Mouse (Mus musculus): ENCODE measurements around the gene Pon3. TPM values are rescaled to one million over a fixed set of nuclear protein-coding genes. Genes with fewer than 3 reads are reported as not detected.
A peak's percentile ranks its signal among the peaks of the same experiment; 100 is the strongest.

The Pon3 gene
- polyA plus RNA-seq (2015; fragmentation: Nextera tagmentation; extraction: Ambion mirVana), result 17.9 and 19.3 TPM in 2 replicates

GRCm38 (mm10) chr6:5255722-5256451 lies at the start of gene Pon3:
Gene Pon3, minus strand, starts transcription at chr6:5256286.
- Histone ChIP-seq H3K9me3 (no peaks in the 10 kb centered on the region), H3K27ac (no peak within 1 kb of the TSS), H3K4me2 (peak within 1 kb of the TSS; percentile 71), H3K36me3 (no peaks in the 10 kb centered on the region), H3K9ac (peak within 1 kb of the TSS; percentile 31; the same call in 1 of the 2 replicates), H3K4me3 (replicated peaks) (peak within 1 kb of the TSS; percentile 42), H3K4me1 (peaks cover 5% of the 10 kb centered on the region; the same call in 1 of the 2 replicates), H3K27me3 (replicated peaks) (no peaks in the 10 kb centered on the region)
- peak; percentile 96 for ATAC-seq (ENCODE audit: insufficient read depth, low FRiP score, low read depth)
- 5% methylated on average over 16 of the region's 16 CpGs for WGBS

GRCm38 (mm10) chr6:5304956-5305355 lies 48.9 kb upstream of the Pon3 start:
- Histone ChIP-seq H3K27me3 (replicated peaks) (no peaks in the 10 kb centered on the region), H3K9ac (no peak overlapping the region), H3K4me2 (no peak overlapping the region), H3K9me3 (no peaks in the 10 kb centered on the region), H3K27ac (no peak overlapping the region), H3K4me1 (no peaks in the 10 kb centered on the region), H3K4me3 (replicated peaks) (no peak overlapping the region), H3K36me3 (no peaks in the 10 kb centered on the region)
- WGBS, result 84% methylated on average over 8 of the region's 8 CpGs
- no peak for ATAC-seq (ENCODE audit: insufficient read depth, low FRiP score, low read depth)

- Histone ChIP-seq H3K27ac (peak overlapping the region; percentile 14; the same call in 1 of the 2 replicates), H3K9me3 (no peaks in the 10 kb centered on the region), H3K4me1 (no peaks in the 10 kb centered on the region), H3K9ac (no peak overlapping the region), H3K4me3 (replicated peaks) (no peak overlapping the region), H3K4me2 (no peak overlapping the region), H3K36me3 (no peaks in the 10 kb centered on the region), H3K27me3 (replicated peaks) (no peaks in the 10 kb centered on the region)
- WGBS, result 78% methylated on average over 8 of the region's 8 CpGs
- ATAC-seq (ENCODE audit: insufficient read depth, low FRiP score, low read depth), result no peak
These were observed 44.5 kb upstream of the Pon3 start for GRCm38 (mm10) chr6:5300629-5301028.

- no peak overlapping the region for H3K4me3 ChIP-seq (replicated peaks)
- no peaks in the 10 kb centered on the region for H3K27me3 ChIP-seq (replicated peaks)
- no peak overlapping the region for H3K4me2 ChIP-seq
- H3K36me3 ChIP-seq, result no peaks in the 10 kb centered on the region
- no peak overlapping the region for H3K9ac ChIP-seq
- ATAC-seq (ENCODE audit: insufficient read depth, low FRiP score, low read depth), result no peak
- no peaks in the 10 kb centered on the region for H3K4me1 ChIP-seq
- 69% methylated on average over 5 of the region's 5 CpGs for WGBS
- H3K27ac ChIP-seq, result no peak overlapping the region
- no peaks in the 10 kb centered on the region for H3K9me3 ChIP-seq
These were observed 43.5 kb upstream of the Pon3 start for GRCm38 (mm10) chr6:5299561-5299960.

- Histone ChIP-seq H3K9ac (peak within 1 kb of the TSS; percentile 66), H3K36me3 (no peaks in the 10 kb centered on the region), H3K27me3 (replicated peaks) (no peaks in the 10 kb centered on the region), H3K4me1 (no peaks in the 10 kb centered on the region), H3K4me3 (replicated peaks) (peak within 1 kb of the TSS; percentile 66), H3K27ac (peak within 1 kb of the TSS; percentile 93), H3K9me3 (no peaks in the 10 kb centered on the region), H3K4me2 (peak within 1 kb of the TSS; percentile 65)
- WGBS, result under 1% methylated on average over 47 of the region's 47 CpGs
- ATAC-seq (ENCODE audit: insufficient read depth, low FRiP score, low read depth), result peak; percentile 96
These were observed 42.0 kb upstream of the Pon3 start, which contains the start of gene Pon2 for GRCm38 (mm10) chr6:5298092-5298554. Gene Pon2, minus strand, starts transcription at chr6:5298455.

DNA sequence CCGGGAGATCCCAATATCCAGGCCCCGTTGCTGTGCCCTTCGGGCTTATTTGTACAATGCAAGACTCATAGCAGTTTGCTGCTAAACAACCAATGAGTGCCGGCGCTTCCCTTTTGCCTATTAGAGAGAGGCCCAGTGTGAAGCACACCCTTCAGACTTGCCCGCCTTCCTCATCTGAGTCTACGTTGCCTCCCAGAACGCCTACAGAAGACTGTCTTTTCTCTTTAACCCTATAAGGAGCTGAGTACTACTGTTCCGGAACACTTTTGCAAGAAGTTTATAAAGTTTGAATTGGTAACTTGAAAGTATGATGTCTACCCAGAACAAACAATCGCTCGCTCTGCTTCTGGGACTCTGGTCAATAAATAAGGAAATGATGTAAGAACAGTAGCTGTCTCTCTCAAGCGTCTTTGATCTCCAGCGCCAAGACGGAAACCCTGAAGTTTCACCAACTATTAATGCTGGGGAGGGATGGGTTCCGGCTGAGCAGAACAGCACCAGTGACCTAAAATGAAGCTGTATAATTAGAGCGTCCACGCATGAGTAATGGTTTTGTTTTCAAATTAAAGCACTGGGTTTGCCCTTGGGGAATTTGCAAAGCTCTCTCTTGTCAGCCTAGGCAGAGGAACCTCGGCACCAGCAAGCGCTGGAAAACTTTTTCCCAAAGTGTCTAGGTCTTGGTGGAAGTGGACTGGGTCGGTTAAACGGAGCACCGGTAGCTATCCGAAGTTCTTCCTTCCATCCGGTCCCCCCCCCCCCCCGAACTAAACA lies 41.4 kb upstream of the Pon3 start:
- ATAC-seq (ENCODE audit: insufficient read depth, low FRiP score, low read depth), result peak; percentile 88
- Histone ChIP-seq H3K4me1 (no peaks in the 10 kb centered on the region), H3K9me3 (no peaks in the 10 kb centered on the region), H3K27ac (peak overlapping the region; percentile 93), H3K9ac (peak overlapping the region; percentile 66), H3K27me3 (replicated peaks) (no peaks in the 10 kb centered on the region), H3K4me3 (replicated peaks) (peak overlapping the region; percentile 66), H3K4me2 (peak overlapping the region; percentile 65), H3K36me3 (no peaks in the 10 kb centered on the region)
- WGBS, result 4% methylated on average over 25 of the region's 25 CpGs

GRCm38 (mm10) chr6:5296067-5296466 lies 40.0 kb upstream of the Pon3 start:
- Histone ChIP-seq H3K27ac (no peak overlapping the region), H3K27me3 (replicated peaks) (no peaks in the 10 kb centered on the region), H3K4me2 (peak overlapping the region; percentile 65; the same call in 1 of the 2 replicates), H3K36me3 (0 out of 2 replicates have a peak, but pooled peaks cover 3% of the 10 kb centered on the region), H3K9me3 (no peaks in the 10 kb centered on the region), H3K4me3 (replicated peaks) (no peak overlapping the region), H3K4me1 (0 out of 2 replicates have a peak, but pooled peaks cover 3% of the 10 kb centered on the region), H3K9ac (no peak overlapping the region)
- ATAC-seq (ENCODE audit: insufficient read depth, low FRiP score, low read depth), result no peak
- WGBS, result 87% methylated on average over 7 of the region's 7 CpGs

GRCm38 (mm10) chr6:5294659-5295449 lies 38.8 kb upstream of the Pon3 start:
- Histone ChIP-seq H3K4me1 (0 out of 2 replicates have a peak, but pooled peaks cover 3% of the 10 kb centered on the region), H3K9ac (no peak overlapping the region), H3K9me3 (no peaks in the 10 kb centered on the region), H3K36me3 (0 out of 2 replicates have a peak, but pooled peaks cover 3% of the 10 kb centered on the region), H3K4me2 (no peak overlapping the region), H3K27me3 (replicated peaks) (no peaks in the 10 kb centered on the region), H3K27ac (no peak overlapping the region), H3K4me3 (replicated peaks) (no peak overlapping the region)
- WGBS, result 87% methylated on average over 16 of the region's 16 CpGs
- ATAC-seq (ENCODE audit: insufficient read depth, low FRiP score, low read depth), result no peak

DNA sequence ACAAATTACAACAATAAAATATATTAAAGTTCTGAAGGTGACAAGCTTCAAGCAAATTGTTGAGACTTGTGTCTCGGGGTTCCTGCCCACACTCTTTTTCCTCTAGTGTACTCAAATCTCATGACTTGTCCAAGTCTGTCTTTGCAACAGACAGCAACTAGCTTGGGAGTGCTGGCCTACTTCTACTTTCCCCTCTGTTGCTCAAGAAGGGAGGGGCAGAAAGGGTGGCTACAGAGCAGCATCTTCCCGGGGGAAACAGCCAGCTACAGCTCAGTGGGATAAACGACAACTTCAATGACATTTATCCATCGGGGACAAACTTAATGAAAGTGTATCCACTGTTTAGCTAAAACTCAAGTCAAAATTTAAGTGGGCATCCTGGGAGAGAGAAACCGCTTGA lies 36.8 kb upstream of the Pon3 start:
- no peak for ATAC-seq (ENCODE audit: insufficient read depth, low FRiP score, low read depth)
- Histone ChIP-seq H3K9me3 (no peaks in the 10 kb centered on the region), H3K4me3 (replicated peaks) (no peak overlapping the region), H3K9ac (no peak overlapping the region), H3K36me3 (0 out of 2 replicates have a peak, but pooled peaks cover 3% of the 10 kb centered on the region), H3K4me2 (no peak overlapping the region), H3K4me1 (peaks cover 7% of the 10 kb centered on the region; the same call in 1 of the 2 replicates), H3K27ac (no peak overlapping the region), H3K27me3 (replicated peaks) (no peaks in the 10 kb centered on the region)
- WGBS, result 75% methylated on average over 5 of the region's 5 CpGs

- peak; percentile 76 for ATAC-seq (ENCODE audit: insufficient read depth, low FRiP score, low read depth)
- Histone ChIP-seq H3K9me3 (no peaks in the 10 kb centered on the region), H3K4me1 (peaks cover 7% of the 10 kb centered on the region; the same call in 1 of the 2 replicates), H3K27me3 (replicated peaks) (no peaks in the 10 kb centered on the region), H3K36me3 (0 out of 2 replicates have a peak, but pooled peaks cover 3% of the 10 kb centered on the region), H3K9ac (no peak overlapping the region), H3K4me2 (no peak overlapping the region), H3K27ac (no peak overlapping the region), H3K4me3 (replicated peaks) (no peak overlapping the region)
- 49% methylated on average over 4 of the region's 4 CpGs for WGBS
These were observed 35.4 kb upstream of the Pon3 start for GRCm38 (mm10) chr6:5291450-5291849.

GRCm38 (mm10) chr6:5287919-5288318 lies 31.8 kb upstream of the Pon3 start:
- peaks cover 7% of the 10 kb centered on the region; the same call in 1 of the 2 replicates for H3K4me1 ChIP-seq
- H3K27me3 ChIP-seq (replicated peaks), result no peaks in the 10 kb centered on the region
- H3K9ac ChIP-seq, result no peak overlapping the region
- 0 out of 2 replicates have a peak, but pooled peaks cover 3% of the 10 kb centered on the region for H3K36me3 ChIP-seq
- H3K4me2 ChIP-seq, result no peak overlapping the region
- no peak for ATAC-seq (ENCODE audit: insufficient read depth, low FRiP score, low read depth)
- no peaks in the 10 kb centered on the region for H3K9me3 ChIP-seq
- 37% methylated on average over 5 of the region's 5 CpGs for WGBS
- H3K4me3 ChIP-seq (replicated peaks), result no peak overlapping the region
- H3K27ac ChIP-seq, result peak overlapping the region; percentile 40; the same call in 1 of the 2 replicates
